Comparison of ENCODE assay signal across 9 mouse cellular contexts in the genomic region with DNA sequence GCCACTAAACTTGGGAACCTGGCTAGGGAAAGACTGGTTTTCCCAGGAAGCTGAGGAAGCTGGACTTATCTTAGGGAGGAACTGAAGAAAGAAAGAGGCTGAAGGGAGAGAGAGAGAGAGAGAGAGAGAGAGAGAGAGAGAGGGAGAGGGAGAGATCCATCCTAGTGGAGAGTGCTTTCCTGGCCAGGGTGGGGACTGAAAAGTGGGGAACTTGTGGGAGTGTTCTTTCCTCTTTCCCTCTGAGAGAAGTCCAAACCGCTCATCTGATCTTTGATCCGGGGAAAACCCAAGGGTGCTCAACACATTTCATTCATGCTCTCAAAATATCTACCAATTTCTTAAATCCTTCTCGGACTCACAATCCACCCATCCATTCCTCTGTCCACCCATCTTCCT. TPM values are rescaled to one million over a fixed set of nuclear protein-coding genes. Genes with fewer than 3 reads are reported as not detected.
A peak's percentile ranks its signal among the peaks of the same experiment; 100 is the strongest.
DNase-seq lines count a peak whose midpoint lies in the region; ATAC-seq and TF ChIP-seq lines count a peak whose summit lies in the region.
"Had no signal": no experiment of that assay in that cellular context is flagged by ENCODE, and none has a peak within 500 bp of the region (broad histone marks: within the 10 kb centered on the region; RNA-seq: fewer than 3 reads in every experiment).

No protein-coding gene starts in this region.

- peak overlapping the region; percentile 88 for H3K27ac ChIP-seq in heart, embryonic 10.5 days
- peak overlapping the region; percentile 80 for H3K27ac ChIP-seq in hindbrain, embryonic 10.5 days
- H3K27ac ChIP-seq in liver, postnatal 0 days (ENCODE audit: low read depth): peak overlapping the region; percentile 71; the same call in 1 of the 2 replicates
- no peak overlapping the region for H3K27ac ChIP-seq in left cerebral cortex, adult 2 months

- peak overlapping the region; percentile 72 for H3K4me3 ChIP-seq in heart, embryonic 10.5 days
- H3K4me3 ChIP-seq in E14TG2a.4 (replicated peaks; ENCODE audit: low read length): peak overlapping the region; percentile 74
- peak overlapping the region; percentile 58 for H3K4me3 ChIP-seq in hindbrain, embryonic 10.5 days
- peak overlapping the region; percentile 62 for H3K4me3 ChIP-seq in liver, postnatal 0 days (ENCODE audit: low read depth, low read length)
- H3K4me3 ChIP-seq in left cerebral cortex, adult 2 months: no peak overlapping the region; the same call in 1 of the 2 replicates

- no peak for ATAC-seq in liver, postnatal 0 days

- no peak for TF ChIP-seq EP300 in liver, postnatal 0 days (IDR thresholded peaks at IDR 0.05; ENCODE audit: low read depth)

- peak overlapping the region; percentile 65 for H3K4me2 ChIP-seq in liver, postnatal 0 days (ENCODE audit: low read depth, low read length)

- H3K4me1 ChIP-seq in heart, embryonic 10.5 days: peaks cover 36% of the 10 kb centered on the region
- peaks cover 8% of the 10 kb centered on the region for H3K4me1 ChIP-seq in E14TG2a.4 (replicated peaks; ENCODE audit: low read depth, low read length)
- peaks cover 18% of the 10 kb centered on the region for H3K4me1 ChIP-seq in hindbrain, embryonic 10.5 days (replicated peaks)
- H3K4me1 ChIP-seq in liver, postnatal 0 days (ENCODE audit: insufficient read depth): peaks cover 18% of the 10 kb centered on the region

- no peak for DNase-seq in heart, embryonic 10.5 days (ENCODE audit: low spot score)
- DNase-seq in heart, postnatal 36 days: no peak
- no peak for DNase-seq in hindbrain, embryonic 10.5 days (ENCODE audit: low spot score)
- no peak for DNase-seq in liver, postnatal 0 days
- no peak for DNase-seq in right cerebral cortex, adult 2 months (ENCODE audit: low spot score in 2 of 2)
- no peak for DNase-seq in layer of hippocampus, adult 9-10 months (ENCODE audit: low spot score)
- no peak for DNase-seq in left cerebral cortex, adult 2 months (ENCODE audit: extremely low spot score in 1 of 2, low spot score in 2 of 2)
- DNase-seq: right cerebral cortex, postnatal 4 days had no signal

- peak overlapping the region; percentile 73 for H3K9ac ChIP-seq in liver, postnatal 0 days (replicated peaks)

- TF ChIP-seq CTCF in E14TG2a.4 (conservative IDR thresholded peaks at IDR 0.05; ENCODE audit: low read length): no peak
- no peak for TF ChIP-seq CTCF in liver, postnatal 0 days (IDR thresholded peaks at IDR 0.05; ENCODE audit: low read depth)
- no peak for TF ChIP-seq CTCF in left cerebral cortex, adult 2 months (IDR thresholded peaks at IDR 0.05)

- no peaks in the 10 kb centered on the region for H3K27me3 ChIP-seq in heart, embryonic 10.5 days (ENCODE audit: insufficient read depth, poor library complexity, severe bottlenecking)
- peaks cover 35% of the 10 kb centered on the region for H3K27me3 ChIP-seq in E14TG2a.4 (ENCODE audit: insufficient read depth, low read length)
- peaks cover 41% of the 10 kb centered on the region for H3K27me3 ChIP-seq in hindbrain, embryonic 10.5 days (ENCODE audit: insufficient read depth, poor library complexity, severe bottlenecking)
- H3K27me3 ChIP-seq in liver, postnatal 0 days (ENCODE audit: insufficient read depth, low read length): no peaks in the 10 kb centered on the region

- intact Hi-C loops in heart, postnatal 36 days (cut with DNase I): no loop called here
- intact Hi-C loops in left cerebral cortex, adult 2 months (cut with DNase I): no loop called here

- H3K36me3 ChIP-seq in heart, embryonic 10.5 days: no peaks in the 10 kb centered on the region
- H3K36me3 ChIP-seq in E14TG2a.4 (ENCODE audit: insufficient read depth, low read length): no peaks in the 10 kb centered on the region
- H3K36me3 ChIP-seq in hindbrain, embryonic 10.5 days: no peaks in the 10 kb centered on the region
- H3K36me3 ChIP-seq in liver, postnatal 0 days (replicated peaks; ENCODE audit: insufficient read depth, low read length): no peaks in the 10 kb centered on the region

- WGBS in heart, embryonic 10.5 days: 23% methylated on average over 3 of the region's 3 CpGs
- WGBS in hindbrain, embryonic 10.5 days: 20% methylated on average over 3 of the region's 3 CpGs
- WGBS in liver, postnatal 0 days (ENCODE audit: insufficient replicate concordance): 29% methylated on average over 3 of the region's 3 CpGs

- H3K9me3 ChIP-seq in heart, embryonic 10.5 days: no peaks in the 10 kb centered on the region
- no peaks in the 10 kb centered on the region for H3K9me3 ChIP-seq in E14TG2a.4 (ENCODE audit: low read length)
- H3K9me3 ChIP-seq in hindbrain, embryonic 10.5 days: no peaks in the 10 kb centered on the region
- H3K9me3 ChIP-seq in liver, postnatal 0 days (ENCODE audit: low read length): no peaks in the 10 kb centered on the region

RNA-seq across cellular contexts. Expression of gene Cd44, which starts 0.4 kb away (rescaled TPM):
- polyA plus RNA-seq in heart, embryonic 10.5 days (2016; fragmentation: Nextera tagmentation; extraction: Ambion mirVana): 13.4 and 22.7 TPM in 2 replicates
- 10 to 100 TPM; 10.2 to 11.3 TPM for total RNA-seq in heart, postnatal 36 days (2021)
- polyA plus RNA-seq in hindbrain, embryonic 10.5 days (2016; fragmentation: Nextera tagmentation; extraction: Ambion mirVana): 2.8 and 3.2 TPM in 2 replicates
- polyA plus RNA-seq in liver, postnatal 0 days (2015; fragmentation: Nextera tagmentation; extraction: Ambion mirVana): 14.1 and 15.2 TPM in 2 replicates
- 1 to 10 TPM; 2.9 to 4.4 TPM for total RNA-seq in left cerebral cortex, adult 2 months (2021)
